Mouse (Mus musculus) MEL (cell line): ENCODE results near the gene Slc25a1. TPM values are rescaled to one million over a fixed set of nuclear protein-coding genes. Genes with fewer than 3 reads are reported as not detected.

Source experiments
- DNase-seq: peaks from one replicate; pipeline ENCODE4 v3.0.0; 2011; ENCODE audit warnings: low read depth, low spot score
- H3K27ac ChIP-seq: 2 replicates; pipeline ENCODE4 v1.5.1; 2012; ENCODE audit warnings: low read depth, mild to moderate bottlenecking, control low read depth, low read length, moderate library complexity; ENCODE audit not compliant: control insufficient read depth
- H3K27me3 ChIP-seq, 2 experiments: fragments of 150-350 bp in 1 of 2; sonication (generic) in 1 of 2; 2 replicates each; pipeline ENCODE4 v1.6.1; 2012; ENCODE audit warnings: low read length in 2 of 2, mild to moderate bottlenecking in 2 of 2, improper control_type of control experiment in 1 of 2, moderate library complexity in 1 of 2; ENCODE audit not compliant: insufficient read depth in 2 of 2, control insufficient read depth in 1 of 2
- H3K36me3 ChIP-seq, 2 experiments: 2 replicates each; pipeline ENCODE4 v1.6.1; 2012 to 2014; ENCODE audit warnings: low read length in 2 of 2, improper control_type of control experiment in 1 of 2, inconsistent platforms in 1 of 2, mild to moderate bottlenecking in 1 of 2; ENCODE audit not compliant: insufficient read depth in 2 of 2, control insufficient read depth in 1 of 2
- H3K4me1 ChIP-seq, 2 experiments: fragments of 150-350 bp in 1 of 2; sonication (generic) in 1 of 2; 2 replicates each; pipeline ENCODE4 v1.6.1; 2012; ENCODE audit warnings: low read length in 2 of 2, improper control_type of control experiment in 1 of 2, mild to moderate bottlenecking in 1 of 2; ENCODE audit not compliant: insufficient read depth in 2 of 2, control insufficient read depth in 1 of 2
- H3K4me3 ChIP-seq, 2 experiments: fragments of 150-350 bp in 1 of 2; sonication (generic) in 1 of 2; 2 replicates each; pipeline ENCODE4 v1.5.1; 2012; ENCODE audit warnings: low read depth in 2 of 2, low read length in 2 of 2, mild to moderate bottlenecking in 2 of 2, moderate library complexity in 2 of 2, control low read depth in 1 of 2, improper control_type of control experiment in 1 of 2; ENCODE audit not compliant: control insufficient read depth in 1 of 2, insufficient read depth in 1 of 2
- H3K79me2 ChIP-seq: 2 replicates; pipeline ENCODE4 v1.6.1; 2012; ENCODE audit warnings: mild to moderate bottlenecking, low read length, moderate library complexity; ENCODE audit not compliant: control insufficient read depth, poor library complexity, insufficient read depth
- H3K9ac ChIP-seq: 2 replicates; pipeline ENCODE4 v1.6.1; 2012; ENCODE audit warnings: low read depth, mild to moderate bottlenecking, control low read depth, low read length, moderate library complexity; ENCODE audit not compliant: control insufficient read depth, poor library complexity, severe bottlenecking
- H3K9me3 ChIP-seq: fragments of 150-350 bp; sonication (generic); replicated peaks from 2 replicates; pipeline ENCODE4 v1.6.1; 2012; ENCODE audit warnings: mild to moderate bottlenecking, low read length, improper control_type of control experiment, moderate library complexity; ENCODE audit not compliant: insufficient read depth
- BHLHE40 ChIP-seq: IDR thresholded peaks from 2 replicates; pipeline ENCODE4 v1.6.1; 2012; ENCODE audit warnings: low read depth, mild to moderate bottlenecking, inconsistent platforms, low read length, improper control_type of control experiment, borderline replicate concordance
- CHD2 ChIP-seq: IDR thresholded peaks from 2 replicates; pipeline ENCODE4 v1.6.1; 2011; ENCODE audit warnings: low read length, improper control_type of control experiment
- CTCF ChIP-seq, 3 experiments: IDR thresholded peaks in 2 of 3; conservative IDR thresholded peaks in 1 of 3; 2 replicates each; pipeline ENCODE4 v1.5.1; 2011 to 2012; ENCODE audit warnings: low read length in 3 of 3, low read depth in 2 of 3, mild to moderate bottlenecking in 2 of 3, improper control_type of control experiment in 1 of 3, inconsistent platforms in 1 of 3, mixed read lengths in 1 of 3, moderate library complexity in 1 of 3; ENCODE audit not compliant: control insufficient read depth in 1 of 3, insufficient read depth in 1 of 3, poor library complexity in 1 of 3, severe bottlenecking in 1 of 3
- ELF1 ChIP-seq: IDR thresholded peaks from 2 replicates; pipeline ENCODE4 v1.6.1; 2014; ENCODE audit warnings: low read depth, mild to moderate bottlenecking, inconsistent platforms, low read length, improper control_type of control experiment, moderate library complexity
- EP300 ChIP-seq, 2 experiments: IDR thresholded peaks; 2 replicates each; pipeline ENCODE4 v1.6.1; 2011; ENCODE audit warnings: improper control_type of control experiment in 2 of 2, low read length in 2 of 2, low read depth in 1 of 2, mild to moderate bottlenecking in 1 of 2
- ETS1 ChIP-seq: IDR thresholded peaks from 2 replicates; pipeline ENCODE4 v1.6.1; 2012; ENCODE audit warnings: low read depth, mild to moderate bottlenecking, inconsistent platforms, low read length, improper control_type of control experiment, moderate library complexity
- GABPA ChIP-seq: IDR thresholded peaks from 2 replicates; pipeline ENCODE4 v1.6.1; 2012; ENCODE audit warnings: low read depth, mild to moderate bottlenecking, inconsistent platforms, low read length, improper control_type of control experiment, moderate library complexity
- GATA1 ChIP-seq: IDR thresholded peaks from 2 replicates; pipeline ENCODE4 v1.6.1; 2011; ENCODE audit warnings: low read depth, low read length, improper control_type of control experiment
- HCFC1 ChIP-seq: IDR thresholded peaks from 2 replicates; pipeline ENCODE4 v1.6.1; 2012; ENCODE audit warnings: low read depth, mild to moderate bottlenecking, inconsistent platforms, low read length, improper control_type of control experiment, moderate library complexity
- JUND ChIP-seq: IDR thresholded peaks from 2 replicates; pipeline ENCODE4 v1.6.1; 2011; ENCODE audit warnings: low read depth, mild to moderate bottlenecking, improper control_type of control experiment, low read length
- MAFK ChIP-seq: IDR thresholded peaks from 2 replicates; pipeline ENCODE4 v1.6.1; 2011; ENCODE audit warnings: low read depth, mild to moderate bottlenecking, low read length, improper control_type of control experiment, borderline replicate concordance
- MAX ChIP-seq: IDR thresholded peaks from 2 replicates; pipeline ENCODE4 v1.6.1; 2011; ENCODE audit warnings: low read length, improper control_type of control experiment
- MAZ ChIP-seq: IDR thresholded peaks from 2 replicates; pipeline ENCODE4 v1.6.1; 2012; ENCODE audit warnings: low read depth, mild to moderate bottlenecking, inconsistent platforms, low read length, improper control_type of control experiment
- MEF2A ChIP-seq: IDR thresholded peaks from 2 replicates; pipeline ENCODE4 v1.6.1; 2014; ENCODE audit warnings: low read depth, mild to moderate bottlenecking, inconsistent platforms, low read length, improper control_type of control experiment; ENCODE audit not compliant: poor library complexity, insufficient replicate concordance, severe bottlenecking; ENCODE audit errors: extremely low read depth
- MYB ChIP-seq: IDR thresholded peaks from 2 replicates; pipeline ENCODE4 v1.6.1; 2011; ENCODE audit warnings: mild to moderate bottlenecking, low read depth, low read length, improper control_type of control experiment
- MYC ChIP-seq: IDR thresholded peaks from 2 replicates; pipeline ENCODE4 v1.6.1; 2011; ENCODE audit warnings: low read depth, mild to moderate bottlenecking, low read length, improper control_type of control experiment, moderate library complexity
- NELFE ChIP-seq: IDR thresholded peaks from 2 replicates; pipeline ENCODE4 v1.6.1; 2011; ENCODE audit warnings: low read depth, low read length, improper control_type of control experiment
- NRF1 ChIP-seq: IDR thresholded peaks from 2 replicates; pipeline ENCODE4 v1.6.1; 2014; ENCODE audit warnings: low read depth, mild to moderate bottlenecking, inconsistent platforms, low read length, improper control_type of control experiment, moderate library complexity; ENCODE audit not compliant: poor library complexity, insufficient read depth, severe bottlenecking
- POLR2AphosphoS5 ChIP-seq: IDR thresholded peaks from 2 replicates; pipeline ENCODE4 v1.6.1; 2012; ENCODE audit warnings: low read depth, borderline replicate concordance, mild to moderate bottlenecking, inconsistent platforms, low read length, moderate library complexity, mixed read lengths
- RAD21 ChIP-seq: IDR thresholded peaks from 2 replicates; pipeline ENCODE4 v1.6.1; 2011; ENCODE audit warnings: mild to moderate bottlenecking, low read depth, low read length, improper control_type of control experiment
- SIN3A ChIP-seq: IDR thresholded peaks from 2 replicates; pipeline ENCODE4 v1.6.1; 2012; ENCODE audit warnings: low read length, improper control_type of control experiment, inconsistent platforms
- TCF12 ChIP-seq: IDR thresholded peaks from 2 replicates; pipeline ENCODE4 v1.6.1; 2014; ENCODE audit warnings: low read depth, mild to moderate bottlenecking, inconsistent platforms, low read length, improper control_type of control experiment, moderate library complexity
- UBTF ChIP-seq: IDR thresholded peaks from 2 replicates; pipeline ENCODE4 v1.6.1; 2012; ENCODE audit warnings: low read depth, mild to moderate bottlenecking, inconsistent platforms, low read length, improper control_type of control experiment, moderate library complexity, borderline replicate concordance; ENCODE audit not compliant: insufficient read depth
- USF1 ChIP-seq: IDR thresholded peaks from 2 replicates; pipeline ENCODE4 v1.6.1; 2014; ENCODE audit warnings: low read depth, mild to moderate bottlenecking, inconsistent platforms, low read length, improper control_type of control experiment, moderate library complexity
- USF2 ChIP-seq, 2 experiments: IDR thresholded peaks; 2 replicates each; pipeline ENCODE4 v1.6.1; 2011 to 2012; ENCODE audit warnings: improper control_type of control experiment in 2 of 2, low read length in 2 of 2, borderline replicate concordance in 1 of 2, inconsistent platforms in 1 of 2, low read depth in 1 of 2, mild to moderate bottlenecking in 1 of 2; ENCODE audit not compliant: insufficient read depth in 1 of 2
- ZC3H11A ChIP-seq: IDR thresholded peaks from 2 replicates; pipeline ENCODE4 v1.6.1; 2012; ENCODE audit warnings: low read depth, mild to moderate bottlenecking, inconsistent platforms, low read length, improper control_type of control experiment
- ZKSCAN1 ChIP-seq: IDR thresholded peaks from 2 replicates; pipeline ENCODE4 v1.6.1; 2012; ENCODE audit warnings: low read depth, mild to moderate bottlenecking, inconsistent platforms, low read length, improper control_type of control experiment, moderate library complexity
- polyA plus RNA-seq, 2 experiments: library from polyadenylated mRNA; stranded (reverse) in 1 of 2; unstranded in 1 of 2; fragments of >175 nt in 1 of 2; fragments of >200 nt in 1 of 2; gene quantifications; 2 replicates each; pipeline versions ENCODE4 v1.2.1 to v1.2.4; 2012; ENCODE audit warnings: low replicate concordance in 2 of 2, low read depth in 1 of 2; ENCODE audit not compliant: insufficient read length in 2 of 2, insufficient read depth in 1 of 2, missing spikeins in 1 of 2
- total RNA-seq: library from RNA; depleted of rRNA; stranded (reverse); fragments of 300-350 nt; gene quantifications from 2 replicates; pipeline ENCODE4 v1.2.3, GENCODE M21; 2012

Gene Slc25a1
- total and polyA plus RNA-seq, 3 experiments: 114 to 184 TPM; not detected in 1

GRCm38 (mm10) chr16:17929211-17929610 lies 1.2 kb upstream of the Slc25a1 start:
- peak overlapping the region; percentile 56 to 80; a peak in 3 of 4 replicates for H3K4me3 ChIP-seq
- no peak for TF ChIP-seq USF1
- no peak for TF ChIP-seq MEF2A
- no peak for TF ChIP-seq ELF1
- TF ChIP-seq TCF12: no peak
- no peak for TF ChIP-seq POLR2AphosphoS5
- TF ChIP-seq NRF1: no peak
- no peak for TF ChIP-seq RAD21
- TF ChIP-seq SIN3A: no peak
- TF ChIP-seq JUND: no peak
- no peak for TF ChIP-seq GATA1
- no peak for TF ChIP-seq ZC3H11A
- TF ChIP-seq MAX: no peak

GRCm38 (mm10) chr16:17928627-17929104 lies 647 bp upstream of the Slc25a1 start:
- Histone ChIP-seq H3K4me3 (peak overlapping the region; percentile 58 to 80), H3K27ac (peak overlapping the region; percentile 96), H3K36me3 (peaks cover 0 to 14% of the 10 kb centered on the region in 2 experiments; a peak in 2 of 4 replicates), H3K9me3 (no peaks in the 10 kb centered on the region), H3K9ac (peak overlapping the region; percentile 86), H3K27me3 (no peaks in the 10 kb centered on the region), H3K4me1 (peaks cover 9 to 25% of the 10 kb centered on the region in 2 experiments), H3K79me2 (peaks cover 9% of the 10 kb centered on the region)
- DNase-seq: peak; percentile 95
- TF ChIP-seq CHD2 (no peak), USF2 (IDR thresholded peaks at IDR 0.05; ENCODE audit: borderline replicate concordance in 1 of 2, insufficient read depth in 1 of 2, low read depth in 1 of 2, low read length in 2 of 2) (no peak), ETS1 (peak; percentile 37; the same call in 1 of the 2 replicates), MAFK (no peak), JUND (no peak), SIN3A (peak; percentile 71; the same call in 1 of the 2 replicates), ZC3H11A (peak; percentile 26; the same call in 1 of the 2 replicates), TCF12 (peak; percentile 14; the same call in 1 of the 2 replicates), MEF2A (no peak), MYC (peak; percentile 17; the same call in 1 of the 2 replicates), MYB (no peak), GABPA (no peak), MAZ (no peak), CTCF (IDR thresholded peaks at IDR 0.05 in 2 of 3, conservative IDR thresholded peaks at IDR 0.05 in 1 of 3; ENCODE audit: control insufficient read depth in 1 of 3, insufficient read depth in 1 of 3, low read depth in 2 of 3, low read length in 3 of 3, poor library complexity in 1 of 3, severe bottlenecking in 1 of 3) (peak; percentile 36 to 94 (median 70)), POLR2AphosphoS5 (no peak), ZKSCAN1 (no peak), UBTF (no peak), ELF1 (no peak), NRF1 (no peak), RAD21 (peak; percentile 58), BHLHE40 (no peak), EP300 (IDR thresholded peaks at IDR 0.05; ENCODE audit: low read depth in 1 of 2, low read length in 2 of 2) (peak; percentile 9 to 24; a peak in 1 of 4 replicates), HCFC1 (peak; percentile 74), NELFE (no peak), USF1 (no peak)

More at GRCm38 (mm10) chr16:17929211-17929610, 1.2 kb upstream of the Slc25a1 start:
- Histone ChIP-seq H3K36me3 (peaks cover 0 to 19% of the 10 kb centered on the region in 2 experiments; a peak in 2 of 4 replicates), H3K27ac (peak overlapping the region; percentile 96), H3K27me3 (no peaks in the 10 kb centered on the region), H3K9me3 (no peaks in the 10 kb centered on the region), H3K4me1 (peaks cover 15 to 31% of the 10 kb centered on the region in 2 experiments), H3K9ac (peak overlapping the region; percentile 86), H3K79me2 (peaks cover 9% of the 10 kb centered on the region)
- no peak for DNase-seq
